Mouse (Mus musculus): ENCODE data around the gene Folr1. TPM values are rescaled to one million over a fixed set of nuclear protein-coding genes. Genes with fewer than 3 reads are reported as not detected.

The Folr1 gene
- polyA plus RNA-seq (2012; rRNA removed; ENCODE audit: low replicate concordance), result 0.82 and 1.3 TPM in 2 replicates

GRCm38 (mm10) chr7:101870629-101871028 lies at the start of gene Folr1:
TSS of gene Folr1 (minus strand) at chr7:101870788.

DNA sequence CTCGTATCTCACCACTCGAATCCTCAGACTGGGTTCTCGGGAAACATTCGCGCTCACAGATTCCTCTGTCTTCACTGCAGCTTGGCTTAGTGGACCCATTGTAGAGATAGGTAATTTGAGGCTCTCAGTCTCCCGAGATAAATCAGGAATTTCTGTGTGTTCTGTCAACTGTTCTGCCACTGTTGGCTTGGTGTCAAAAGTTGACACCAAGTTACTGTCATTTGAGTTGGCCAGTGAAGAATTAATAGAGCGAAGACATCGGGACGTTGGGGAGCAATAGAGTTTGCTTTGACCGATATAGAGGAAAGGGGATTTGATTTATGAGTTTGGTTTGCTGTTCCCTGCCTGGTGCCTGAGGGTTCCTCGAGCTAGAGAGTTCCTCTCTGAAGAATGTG lies 35.7 kb upstream of the Folr1 start, which contains the start of gene Tomt:
Tomt (minus strand) TSS at position 73 of the 395 bp plus-strand sequence.

GRCm38 (mm10) chr7:101905561-101906286 lies 35.1 kb upstream of the Folr1 start, which contains the start of gene Lamtor1:
TSS of gene Lamtor1 (plus strand) at chr7:101905904.

DNA sequence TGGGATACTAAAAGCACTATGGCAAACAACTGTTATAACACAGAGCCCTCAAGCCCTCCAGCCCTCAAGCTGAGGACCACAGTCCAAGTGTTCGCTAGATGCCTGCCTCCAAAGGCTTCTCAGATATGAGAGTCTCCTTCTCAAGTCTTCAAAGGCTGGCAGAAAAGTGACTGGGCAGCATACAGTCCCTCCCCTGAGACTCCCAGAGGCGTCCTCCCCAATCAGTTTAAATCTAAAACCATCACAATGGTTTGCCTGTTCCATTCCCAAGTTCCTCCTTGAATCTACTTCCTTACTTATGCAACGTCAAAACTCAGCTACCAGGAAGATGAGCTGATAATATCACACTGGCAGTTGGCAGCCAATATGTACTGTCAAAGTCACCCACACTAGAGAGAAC lies 7.2 kb downstream of the Folr1 start, which contains the start of gene Anapc15:
Anapc15 (plus strand) TSS at position 301 of the 400 bp plus-strand sequence.

DNA sequence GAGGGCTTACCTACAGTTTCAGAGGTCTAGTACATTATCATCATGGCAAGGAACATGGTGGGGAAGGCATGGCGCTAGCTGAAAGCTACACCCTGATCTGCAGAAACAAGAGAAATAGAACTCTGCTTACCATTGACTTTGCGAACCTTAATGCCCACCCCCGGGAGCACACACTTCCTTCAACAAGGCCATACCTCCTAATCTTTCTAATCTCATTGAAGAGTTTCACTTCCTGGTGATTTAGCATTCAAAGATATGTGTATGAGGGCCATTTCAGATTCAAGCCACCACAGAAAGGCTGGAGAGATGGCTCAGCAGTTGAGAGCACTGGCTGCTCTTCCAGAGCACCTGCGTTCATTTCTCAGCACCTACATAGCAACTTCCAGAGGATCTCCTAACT lies 13.5 kb downstream of the Folr1 start, which contains the start of gene Folr2:
Folr2 (minus strand) TSS at position 101 of the 400 bp plus-strand sequence.

GRCm38 (mm10) chr7:101837606-101838471 lies 32.7 kb downstream of the Folr1 start, which contains the start of gene Inppl1:
TSS of gene Inppl1 (minus strand) at chr7:101838229.

DNA sequence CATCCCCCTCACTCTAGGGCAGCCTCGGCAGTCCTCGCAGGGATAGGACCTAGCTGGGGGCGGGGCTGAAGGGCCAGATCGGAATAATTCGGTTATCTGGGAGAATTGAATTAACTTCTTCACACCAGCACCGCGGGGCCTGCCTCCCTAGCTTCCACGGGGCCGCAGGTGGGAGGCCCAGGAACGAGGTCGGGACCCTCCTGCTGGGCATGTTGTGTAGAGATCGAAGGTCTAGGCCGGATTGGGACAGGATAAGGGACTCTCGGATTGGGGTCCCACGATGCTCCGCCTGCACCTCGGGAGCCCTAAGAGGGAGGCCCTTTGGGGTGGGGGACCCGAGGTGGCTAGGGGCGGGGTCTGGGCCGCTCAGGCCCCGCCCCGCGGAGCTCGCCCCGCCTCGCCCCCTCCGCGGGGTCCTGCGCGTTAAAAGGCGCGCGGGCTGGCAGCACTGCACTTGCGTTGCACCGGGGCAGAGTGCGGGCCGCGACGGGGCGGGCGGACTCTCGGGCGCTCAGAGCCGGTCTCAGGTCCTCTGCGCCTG lies 52.7 kb downstream of the Folr1 start, which contains the start of gene Phox2a:
Phox2a (plus strand) TSS at position 453 of the 541 bp plus-strand sequence.

Other genes with a start within 250 kb of the Folr1 start
- gene Clpb, start 207.2 kb downstream of the Folr1 start, polyA plus RNA-seq (2012; rRNA removed; ENCODE audit: low replicate concordance), result 7.5 and 11.1 TPM in 2 replicates
- gene Phox2a, start 52.5 kb downstream of the Folr1 start, polyA plus RNA-seq (2012; rRNA removed; ENCODE audit: low replicate concordance), result 0.78 and 1.0 TPM in 2 replicates
- 98.1 and 106 TPM in 2 replicates for gene Inppl1, start 32.6 kb downstream of the Folr1 start, polyA plus RNA-seq (2012; rRNA removed; ENCODE audit: low replicate concordance)
- gene Folr2, start 13.6 kb downstream of the Folr1 start, polyA plus RNA-seq (2012; rRNA removed; ENCODE audit: low replicate concordance), result 0.84 and 1.1 TPM in 2 replicates
- 52.0 and 59.4 TPM in 2 replicates for gene Anapc15, start 7.1 kb downstream of the Folr1 start, polyA plus RNA-seq (2012; rRNA removed; ENCODE audit: low replicate concordance)
- 200 and 203 TPM in 2 replicates for gene Lamtor1, start 35.1 kb upstream of the Folr1 start, polyA plus RNA-seq (2012; rRNA removed; ENCODE audit: low replicate concordance)
- gene Tomt, start 35.6 kb upstream of the Folr1 start, polyA plus RNA-seq (2012; rRNA removed; ENCODE audit: low replicate concordance), result 0.08 and 0.14 TPM in 2 replicates
- gene Lrrc51, start 63.1 kb upstream of the Folr1 start, polyA plus RNA-seq (2012; rRNA removed; ENCODE audit: low replicate concordance), result 3.6 and 4.0 TPM in 2 replicates
- 62.3 and 68.0 TPM in 2 replicates for gene Numa1, start 63.3 kb upstream of the Folr1 start, polyA plus RNA-seq (2012; rRNA removed; ENCODE audit: low replicate concordance)
- 5.3 and 10.1 TPM in 2 replicates for gene Il18bp, start 147.9 kb upstream of the Folr1 start, polyA plus RNA-seq (2012; rRNA removed; ENCODE audit: low replicate concordance)
- gene Rnf121, start 194.7 kb upstream of the Folr1 start, polyA plus RNA-seq (2012; rRNA removed; ENCODE audit: low replicate concordance), result 20.9 and 36.7 TPM in 2 replicates
- gene Xndc1, start 194.7 kb upstream of the Folr1 start, polyA plus RNA-seq (2012; rRNA removed; ENCODE audit: low replicate concordance), result 10.6 and 14.2 TPM in 2 replicates
- gene Xntrpc, start 194.9 kb upstream of the Folr1 start, polyA plus RNA-seq (2012; rRNA removed; ENCODE audit: low replicate concordance), result 1.5 and 1.8 TPM in 2 replicates
- gene Trpc2, start 212.3 kb upstream of the Folr1 start, polyA plus RNA-seq (2012; rRNA removed; ENCODE audit: low replicate concordance), result not detected in 2 replicates
- not detected in 2 replicates for gene Art1, start 231.0 kb upstream of the Folr1 start, polyA plus RNA-seq (2012; rRNA removed; ENCODE audit: low replicate concordance)
- 0.63 and 0.87 TPM in 2 replicates for gene Art5, start 238.7 kb upstream of the Folr1 start, polyA plus RNA-seq (2012; rRNA removed; ENCODE audit: low replicate concordance)
- 0.91 and 1.2 TPM in 2 replicates for gene Chrna10, start 246.0 kb upstream of the Folr1 start, polyA plus RNA-seq (2012; rRNA removed; ENCODE audit: low replicate concordance)